Mouse (Mus musculus) A20 (cell line): ENCODE results near the gene Gm32802.
"Not testable (repeated sequence)": the region's sequence is repeated elsewhere in the genome, so short reads cannot be mapped to it uniquely, and the experiment has no call there.

Experiments used
- DNase-seq: peaks from one replicate; pipeline ENCODE4 v3.0.0-alpha.2; 2011; ENCODE audit warnings: low read depth, low spot score

Gene Gm32802

DNA sequence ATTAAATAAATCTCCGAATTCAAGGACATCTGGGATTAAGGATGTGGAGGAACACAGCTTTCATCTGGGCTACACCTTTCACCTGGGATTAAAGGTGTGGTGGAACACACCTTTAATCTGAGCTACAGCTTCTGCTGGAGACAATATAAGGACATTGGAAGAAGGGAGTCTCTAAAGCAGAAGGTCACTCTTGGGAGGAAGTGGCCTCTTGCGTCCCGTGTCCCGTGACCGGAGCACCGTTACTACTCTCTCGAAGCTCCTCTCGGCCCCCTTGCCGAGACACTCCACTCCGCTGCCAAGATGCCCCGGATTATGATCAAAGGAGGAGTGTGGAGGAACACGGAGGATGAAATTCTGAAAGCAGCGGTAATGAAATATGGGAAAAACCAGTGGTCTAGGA is at the start of gene Gm32802:
Gene Gm32802, plus strand, starts transcription at position 301 of the 400 bp plus-strand sequence.
- DNase-seq, result not testable (repeated sequence)

DNA sequence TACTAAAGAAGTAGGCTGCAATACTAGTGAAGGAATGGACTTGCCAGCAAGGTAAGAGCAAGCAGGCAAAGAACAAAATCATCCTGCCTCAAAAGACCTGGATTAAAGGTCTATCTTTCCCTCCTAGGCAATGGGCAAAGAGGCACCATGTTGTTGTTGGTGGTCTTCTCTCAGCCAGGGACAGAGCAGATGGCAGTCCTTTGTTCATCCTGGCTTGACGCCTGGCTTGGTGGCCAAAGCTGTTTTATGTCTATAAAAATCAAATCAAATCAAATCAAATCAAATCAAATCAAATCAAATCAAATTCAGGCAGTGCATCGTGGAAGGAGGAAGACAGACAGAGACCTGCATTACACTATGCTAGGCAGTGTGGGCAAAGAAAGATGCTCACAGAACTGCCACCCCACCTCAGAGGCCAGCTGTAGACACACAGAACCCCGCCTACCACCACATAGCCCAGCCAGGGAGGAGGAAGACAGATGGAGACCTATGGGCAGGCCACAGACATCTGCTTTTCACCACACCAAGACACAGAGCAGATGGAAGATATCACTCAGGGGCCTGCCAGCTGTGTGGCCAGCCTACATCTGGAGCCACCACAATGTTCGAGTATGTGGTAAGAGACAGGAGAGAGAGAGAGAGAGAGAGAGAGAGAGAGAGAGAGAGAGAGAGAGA is 42.6 kb upstream of the Gm32802 start:
- DNase-seq, result not testable (repeated sequence)

DNA sequence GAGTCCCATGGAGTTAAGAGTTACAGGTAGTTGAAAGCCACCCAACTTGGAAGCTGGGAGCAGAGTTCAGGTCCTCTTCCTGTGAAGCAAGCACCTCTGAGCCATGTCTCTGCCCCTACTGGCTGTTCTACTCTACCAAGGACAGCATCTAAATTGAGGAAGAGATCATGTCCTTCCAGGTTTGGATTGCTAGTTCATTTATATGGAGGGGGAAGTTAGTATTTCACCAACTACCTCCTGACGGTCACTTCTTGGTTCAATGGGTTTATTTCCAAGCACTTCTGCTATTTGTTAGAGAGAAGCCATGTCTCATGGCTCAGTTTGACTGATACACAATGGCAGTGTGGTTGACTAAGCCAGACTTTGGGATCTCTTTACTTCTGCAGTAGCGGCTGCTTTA is 30.9 kb upstream of the Gm32802 start:
- not testable (repeated sequence) for DNase-seq

DNA sequence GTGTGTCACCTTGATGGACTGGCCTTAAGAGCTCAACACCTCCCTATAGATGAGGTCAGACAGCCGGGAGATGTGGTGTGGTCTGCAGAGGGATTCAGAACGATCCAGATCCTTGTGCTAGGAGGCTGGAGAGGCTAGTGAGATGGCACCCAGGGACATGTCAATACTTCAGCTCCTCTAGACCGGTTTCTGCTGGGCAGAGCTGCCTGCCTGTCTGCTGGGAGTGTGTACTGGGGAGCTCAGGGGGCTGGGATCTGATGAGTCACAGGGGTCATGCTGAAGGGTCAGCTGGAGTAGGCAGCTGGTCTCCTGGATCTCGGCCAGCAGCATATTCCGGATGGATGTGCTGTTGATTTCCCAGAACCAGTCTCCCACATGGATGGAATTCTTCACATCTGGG is 25.9 kb upstream of the Gm32802 start:
- not testable (repeated sequence) for DNase-seq

DNA sequence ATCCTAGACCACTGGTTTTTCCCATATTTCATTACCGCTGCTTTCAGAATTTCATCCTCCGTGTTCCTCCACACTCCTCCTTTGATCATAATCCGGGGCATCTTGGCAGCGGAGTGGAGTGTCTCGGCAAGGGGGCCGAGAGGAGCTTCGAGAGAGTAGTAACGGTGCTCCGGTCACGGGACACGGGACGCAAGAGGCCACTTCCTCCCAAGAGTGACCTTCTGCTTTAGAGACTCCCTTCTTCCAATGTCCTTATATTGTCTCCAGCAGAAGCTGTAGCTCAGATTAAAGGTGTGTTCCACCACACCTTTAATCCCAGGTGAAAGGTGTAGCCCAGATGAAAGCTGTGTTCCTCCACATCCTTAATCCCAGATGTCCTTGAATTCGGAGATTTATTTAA is 17.8 kb upstream of the Gm32802 start, which contains the start of gene Gm32717:
Gene Gm32717, minus strand, starts transcription at position 101 of the 400 bp plus-strand sequence.
- not testable (repeated sequence) for DNase-seq

DNA sequence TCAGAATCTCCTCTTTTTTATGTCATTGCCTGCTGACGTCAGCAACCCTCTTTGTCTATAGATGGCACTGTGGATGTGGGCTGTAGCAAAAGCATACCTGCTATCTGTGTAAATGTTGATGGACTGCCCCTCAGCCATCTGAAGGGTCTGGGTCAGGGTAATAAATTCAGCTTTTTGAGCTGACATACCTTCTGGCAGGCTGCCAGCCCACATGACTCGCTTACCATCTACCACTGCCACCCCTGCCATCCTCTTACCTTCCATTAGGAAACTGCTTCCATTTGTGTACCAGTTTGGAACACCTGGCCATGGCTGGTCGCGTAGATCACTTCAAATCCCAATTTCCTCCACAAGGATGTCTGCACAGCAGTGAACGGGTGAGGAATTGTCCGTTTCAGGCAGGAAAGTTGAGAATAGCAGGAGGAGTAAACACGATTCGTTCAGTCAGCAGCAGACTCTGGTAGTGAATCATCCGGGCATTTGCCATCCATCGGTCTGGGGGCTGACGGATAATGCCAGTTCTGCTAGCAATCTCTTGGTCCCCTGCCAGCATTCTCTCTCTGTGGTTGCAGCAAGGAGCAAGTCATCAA is 9.4 kb upstream of the Gm32802 start:
- not testable (repeated sequence) for DNase-seq

DNA sequence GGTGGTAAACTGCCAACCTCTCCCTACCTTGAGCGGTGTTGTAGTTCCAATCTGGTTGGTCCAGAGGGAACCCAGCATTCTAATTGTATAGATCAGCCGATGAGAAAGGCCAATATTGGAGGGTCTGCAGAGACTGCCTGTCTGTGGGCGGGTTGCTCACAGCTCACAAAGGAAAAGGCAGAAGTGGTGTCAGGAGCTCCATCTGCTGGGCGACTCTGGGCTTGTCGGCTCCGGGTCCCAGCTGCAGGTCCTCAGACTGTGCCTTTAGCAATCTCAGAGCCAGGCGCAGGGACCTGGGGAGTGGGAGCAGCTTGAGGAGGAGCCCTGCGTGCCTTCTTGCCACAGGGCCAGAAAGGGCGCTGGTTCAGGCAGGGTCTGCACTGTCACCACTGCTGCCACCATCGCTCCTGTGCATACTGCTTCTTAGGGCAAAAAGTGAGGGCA is 7.6 kb upstream of the Gm32802 start:
- no peak for DNase-seq

DNA sequence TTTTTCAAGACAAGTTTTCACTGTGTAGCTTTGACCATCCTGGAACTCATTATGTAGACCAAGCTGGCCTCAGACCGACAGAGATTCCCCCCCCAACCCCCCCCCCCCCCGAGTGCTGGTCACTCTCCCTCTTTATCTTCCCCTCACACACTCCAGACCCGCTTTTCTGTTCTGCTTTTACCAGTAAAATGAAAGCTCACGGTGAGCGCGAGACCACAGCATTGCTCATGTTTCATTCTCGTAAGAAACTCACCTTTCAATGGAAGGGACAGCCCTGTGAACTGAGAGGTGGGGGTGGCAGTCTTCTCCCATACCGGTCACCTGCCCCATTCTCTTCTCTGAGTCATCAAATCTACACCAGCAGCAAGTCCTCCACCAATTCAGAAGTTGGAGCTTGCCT is 10.3 kb downstream of the Gm32802 start:
- DNase-seq, result not testable (repeated sequence)

DNA sequence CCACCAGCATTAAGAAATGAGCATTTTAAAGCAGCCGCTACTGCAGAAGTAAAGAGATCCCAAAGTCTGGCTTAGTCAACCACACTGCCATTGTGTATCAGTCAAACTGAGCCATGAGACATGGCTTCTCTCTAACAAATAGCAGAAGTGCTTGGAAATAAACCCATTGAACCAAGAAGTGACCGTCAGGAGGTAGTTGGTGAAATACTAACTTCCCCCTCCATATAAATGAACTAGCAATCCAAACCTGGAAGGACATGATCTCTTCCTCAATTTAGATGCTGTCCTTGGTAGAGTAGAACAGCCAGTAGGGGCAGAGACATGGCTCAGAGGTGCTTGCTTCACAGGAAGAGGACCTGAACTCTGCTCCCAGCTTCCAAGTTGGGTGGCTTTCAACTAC is 12.9 kb downstream of the Gm32802 start:
- not testable (repeated sequence) for DNase-seq

DNA sequence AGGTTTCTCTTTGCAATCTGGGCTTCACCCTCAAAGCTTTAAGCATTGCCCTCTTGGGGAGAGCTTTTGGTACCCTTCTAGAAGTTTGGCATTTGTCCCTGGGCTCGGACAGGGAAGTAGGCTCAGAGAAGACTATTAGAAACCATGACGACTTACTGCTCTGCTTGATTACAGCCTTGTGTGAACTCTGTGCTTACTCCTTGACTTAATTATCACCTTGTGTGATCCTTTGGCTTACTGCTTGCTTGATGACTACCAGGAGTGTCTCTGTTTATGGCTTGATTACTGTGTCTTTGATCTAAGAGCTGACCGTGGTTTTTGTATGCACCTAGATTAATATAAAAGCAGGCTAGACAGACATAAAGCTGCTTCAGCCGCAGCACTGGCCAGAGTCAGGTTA is 19.6 kb downstream of the Gm32802 start:
- DNase-seq, result not testable (repeated sequence)

DNA sequence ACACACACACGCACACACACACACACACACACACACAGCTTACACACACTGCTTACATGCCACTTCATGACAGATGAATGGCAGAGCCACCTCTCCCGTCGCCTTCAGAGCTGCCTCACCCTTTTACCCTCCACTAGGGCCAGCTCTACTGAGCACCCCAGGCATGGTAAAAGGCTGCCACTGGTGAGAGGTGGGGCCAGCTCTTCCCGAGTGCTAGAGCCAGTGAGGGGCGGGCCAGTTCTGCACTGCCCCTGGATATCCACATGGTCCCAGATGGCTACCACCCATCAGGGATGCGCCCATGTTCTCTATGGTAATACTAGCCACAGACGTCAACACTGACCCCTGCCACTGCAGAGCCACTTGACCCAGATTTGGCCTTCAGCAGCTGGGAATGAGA is 24.1 kb downstream of the Gm32802 start:
- DNase-seq, result not testable (repeated sequence)

DNA sequence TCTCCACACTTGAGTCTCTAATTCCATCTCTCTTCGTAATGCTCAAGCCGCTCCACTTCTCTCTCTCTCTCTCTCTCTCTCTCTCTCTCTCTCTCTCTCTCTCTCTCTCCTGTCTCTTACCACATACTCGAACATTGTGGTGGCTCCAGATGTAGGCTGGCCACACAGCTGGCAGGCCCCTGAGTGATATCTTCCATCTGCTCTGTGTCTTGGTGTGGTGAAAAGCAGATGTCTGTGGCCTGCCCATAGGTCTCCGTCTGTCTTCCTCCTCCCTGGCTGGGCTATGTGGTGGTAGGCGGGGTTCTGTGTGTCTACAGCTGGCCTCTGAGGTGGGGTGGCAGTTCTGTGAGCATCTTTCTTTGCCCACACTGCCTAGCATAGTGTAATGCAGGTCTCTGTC is 24.5 kb downstream of the Gm32802 start:
- DNase-seq, result not testable (repeated sequence)

DNA sequence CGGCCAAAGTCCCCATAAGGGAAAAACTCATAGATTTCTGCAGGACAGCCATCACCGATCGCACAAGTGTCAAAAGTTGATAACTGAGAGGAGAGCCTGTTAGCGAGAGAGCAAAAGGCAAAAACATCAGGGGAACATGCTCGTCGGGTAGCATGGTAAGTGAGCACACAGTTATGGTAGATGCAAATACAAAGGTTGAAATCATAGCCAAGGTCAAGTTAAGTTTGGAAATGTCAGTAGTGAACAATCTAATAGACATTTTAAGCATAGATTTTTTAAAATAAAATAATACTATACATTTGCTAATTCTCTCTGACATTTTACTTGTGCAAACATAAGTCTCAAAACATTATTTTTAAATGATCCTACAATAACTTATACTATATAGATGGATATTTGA is 36.5 kb downstream of the Gm32802 start, which contains the start of gene Iltifb:
Gene Iltifb, minus strand, starts transcription at position 101 of the 400 bp plus-strand sequence.
- DNase-seq, result no peak

DNA sequence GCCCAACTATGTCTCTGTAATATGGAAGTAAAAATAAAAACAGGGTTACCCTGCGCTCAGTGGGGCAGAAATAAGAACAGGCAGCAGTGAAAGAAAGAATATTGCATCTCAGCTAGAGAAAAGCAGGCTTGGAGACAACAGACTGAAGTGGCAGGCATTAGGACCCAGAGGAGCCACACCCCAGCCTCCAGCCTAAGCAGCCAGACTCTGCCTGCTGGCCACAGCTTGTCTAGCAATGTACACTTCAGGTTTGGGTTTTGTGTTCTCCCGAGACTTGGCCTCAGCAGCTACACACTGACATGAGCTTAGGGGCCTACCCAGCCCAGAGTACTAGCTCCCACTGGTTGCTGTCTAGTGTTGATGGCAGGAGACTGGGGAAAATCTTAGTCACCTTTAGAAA is 43.6 kb downstream of the Gm32802 start:
- not testable (repeated sequence) for DNase-seq
